In genomic region chr7:139364005-139364557, GRCm38 (mm10) we compare ENCODE assay signal across 8 mouse cellular contexts. TPM values are rescaled to one million over a fixed set of nuclear protein-coding genes. Genes with fewer than 3 reads are reported as not detected.
A peak's percentile ranks its signal among the peaks of the same experiment; 100 is the strongest.
DNase-seq lines count a peak whose midpoint lies in the region; ATAC-seq and TF ChIP-seq lines count a peak whose summit lies in the region.

No protein-coding gene starts in this region.

- no peaks in the 10 kb centered on the region for H3K27me3 ChIP-seq in forebrain, embryonic 16.5 days (replicated peaks; ENCODE audit: control insufficient read depth, insufficient read depth, low read length)
- no peaks in the 10 kb centered on the region for H3K27me3 ChIP-seq in liver, embryonic 16.5 days (ENCODE audit: control insufficient read depth, insufficient read depth, low read depth, low read length)

- peak overlapping the region; percentile 56 for H3K9ac ChIP-seq in ES-E14 (ENCODE audit: insufficient read depth, low read depth, low read length, poor library complexity, severe bottlenecking)
- no peak overlapping the region for H3K9ac ChIP-seq in forebrain, embryonic 16.5 days (replicated peaks; ENCODE audit: low read depth, low read length)
- H3K9ac ChIP-seq in liver, embryonic 16.5 days (ENCODE audit: low read depth, low read length), result no peak overlapping the region

- intact Hi-C loops in heart, postnatal 10 days (cut with DNase I), result loop anchor here (2.0 kb wide), 1 partner anchor 55 kb away; no protein-coding TSS in a partner anchor

- H3K36me3 ChIP-seq in ES-E14 (ENCODE audit: control insufficient read depth, insufficient read depth, low read length, poor library complexity, severe bottlenecking), result no peaks in the 10 kb centered on the region
- H3K36me3 ChIP-seq in forebrain, embryonic 16.5 days (ENCODE audit: control insufficient read depth, insufficient read depth), result no peaks in the 10 kb centered on the region
- no peaks in the 10 kb centered on the region for H3K36me3 ChIP-seq in liver, embryonic 16.5 days (ENCODE audit: control insufficient read depth, insufficient read depth)

- peak; percentile 91 for DNase-seq in ES-E14 (ENCODE audit: low read depth, low spot score)
- peak; percentile 71 to 83 for DNase-seq in cerebellum, adult 18-20 months
- peak; percentile 91 to 92 for DNase-seq in heart, postnatal 10 days
- peak; percentile 96 for DNase-seq in kidney, postnatal 36 days
- DNase-seq in ovary, adult 18-20 months (ENCODE audit: low spot score), result peak; percentile 86
- no peak for DNase-seq in T-cell, adult 2 months (ENCODE audit: low spot score)

- peak overlapping the region; percentile 23 to 42; a peak in 2 of 4 replicates for H3K4me3 ChIP-seq in ES-E14 (ENCODE audit: insufficient read depth in 1 of 2, low read depth in 1 of 2, low read length in 2 of 2, poor library complexity in 1 of 2, severe bottlenecking in 1 of 2)
- no peak overlapping the region for H3K4me3 ChIP-seq in forebrain, embryonic 16.5 days (replicated peaks; ENCODE audit: low read length)
- no peak overlapping the region for H3K4me3 ChIP-seq in liver, embryonic 16.5 days (ENCODE audit: low read depth, low read length)

- 5% methylated on average over 9 of the region's 9 CpGs for WGBS in forebrain, embryonic 16.5 days
- WGBS in liver, embryonic 16.5 days (ENCODE audit: insufficient replicate concordance), result 14% methylated on average over 9 of the region's 9 CpGs

- in situ Hi-C loops in ES-E14 (cut with MboI; ENCODE audit: low sequenced_read_pairs in 2 of 2, unreplicated experiment in 2 of 2), result no loop called here

- H3K4me2 ChIP-seq in forebrain, embryonic 16.5 days (ENCODE audit: low read length), result 0 out of 2 replicates have a peak overlapping the region, but pooled peaks have one; percentile 24
- H3K4me2 ChIP-seq in liver, embryonic 16.5 days (ENCODE audit: low read depth, low read length), result no peak overlapping the region

- peak overlapping the region; percentile 90 for H3K27ac ChIP-seq in ES-E14 (ENCODE audit: insufficient read depth, low read depth, low read length, poor library complexity, severe bottlenecking)
- peak overlapping the region; percentile 14; the same call in 1 of the 2 replicates for H3K27ac ChIP-seq in forebrain, embryonic 16.5 days (ENCODE audit: low read length)
- no peak overlapping the region for H3K27ac ChIP-seq in liver, embryonic 16.5 days (ENCODE audit: low read length)

- no peaks in the 10 kb centered on the region for H3K9me3 ChIP-seq in ES-E14 (ENCODE audit: control insufficient read depth, insufficient read depth, low read depth, low read length)
- no peaks in the 10 kb centered on the region for H3K9me3 ChIP-seq in forebrain, embryonic 16.5 days (ENCODE audit: control insufficient read depth, low read length)
- H3K9me3 ChIP-seq in liver, embryonic 16.5 days (replicated peaks; ENCODE audit: control insufficient read depth, low read length), result no peaks in the 10 kb centered on the region

- peaks cover 20 to 45% of the 10 kb centered on the region in 2 experiments for H3K4me1 ChIP-seq in ES-E14 (ENCODE audit: control insufficient read depth in 2 of 2, insufficient read depth in 2 of 2, low read length in 2 of 2, poor library complexity in 1 of 2)
- peaks cover 31% of the 10 kb centered on the region for H3K4me1 ChIP-seq in forebrain, embryonic 16.5 days (replicated peaks; ENCODE audit: control insufficient read depth, insufficient read depth, low read length)
- no peaks in the 10 kb centered on the region for H3K4me1 ChIP-seq in liver, embryonic 16.5 days (ENCODE audit: control insufficient read depth, low read depth, low read length)

- peak; percentile 52 for ATAC-seq in forebrain, embryonic 16.5 days
- peak; percentile 42 for ATAC-seq in liver, embryonic 16.5 days (ENCODE audit: low read depth)

TF ChIP-seq in ES-E14, 5 proteins besides CTCF, POLR2A, EP300 and RAD21:
- TF ChIP-seq HCFC1 (IDR thresholded peaks at IDR 0.05; ENCODE audit: borderline replicate concordance, insufficient read depth, low read length), result no peak
- TF ChIP-seq CHD2 (IDR thresholded peaks at IDR 0.05; ENCODE audit: low read depth, low read length), result peak; percentile 75; the same call in 1 of the 2 replicates
- no peak for TF ChIP-seq ZNF384 (IDR thresholded peaks at IDR 0.05; ENCODE audit: low read depth, low read length)
- TF ChIP-seq MAFK (IDR thresholded peaks at IDR 0.05; ENCODE audit: insufficient read depth, low read depth, low read length), result peak; percentile 84

RNA-seq across cellular contexts. Expression of gene Inpp5a, which starts 24.8 kb away (rescaled TPM):
- total RNA-seq in ES-E14 (2012; rRNA removed), result 10.9 and 11.5 TPM in 2 replicates
- polyA plus RNA-seq in forebrain, embryonic 16.5 days (2015; fragmentation: Nextera tagmentation; extraction: Ambion mirVana), result 9.3 and 11.2 TPM in 2 replicates
- total RNA-seq in heart, postnatal 10 days (2021), result 100 to 1,000 TPM; 185 to 197 TPM
- 3.2 and 3.5 TPM in 2 replicates for polyA plus RNA-seq in liver, embryonic 16.5 days (2015; fragmentation: Nextera tagmentation; extraction: Ambion mirVana)

Comparison
In these comparisons a context has a peak if more than half of its experiments do, and no peak if none do; other contexts are left out.
1. H3K4me3 ChIP-seq: peak in ES-E14 (2 of 2); none in forebrain, embryonic 16.5 days (single experiment) and liver, embryonic 16.5 days (single experiment).
2. RNA of gene Inpp5a, which starts 24.8 kb away (total RNA-seq): 185 to 197 TPM in heart, postnatal 10 days; 10.9 to 11.5 TPM in ES-E14; every median in the first group is over 10 times any median in the second.